Mouse (Mus musculus): ENCODE data around the gene Spesp1.

The Spesp1 gene

GRCm38 (mm10) chr9:62246380-62246942, 35.5 kb downstream of the Spesp1 start:
- DNase-seq (ENCODE audit: extremely low read depth, low read depth), result no peak

GRCm38 (mm10) chr9:62245612-62246379, 36.2 kb downstream of the Spesp1 start:
- peak; percentile 31 for DNase-seq (ENCODE audit: extremely low read depth, low read depth)

- no peak for DNase-seq (ENCODE audit: extremely low read depth, low read depth)
Measured at GRCm38 (mm10) chr9:62244612-62245010, 37.4 kb downstream of the Spesp1 start.

GRCm38 (mm10) chr9:62243991-62244611, 37.9 kb downstream of the Spesp1 start:
- DNase-seq (ENCODE audit: extremely low read depth, low read depth), result peak; percentile 51

- DNase-seq (ENCODE audit: extremely low read depth, low read depth), result no peak
Measured at GRCm38 (mm10) chr9:62240036-62240435, 42.0 kb downstream of the Spesp1 start.

- DNase-seq (ENCODE audit: extremely low read depth, low read depth), result no peak
Measured at GRCm38 (mm10) chr9:62237381-62237980, 44.5 kb downstream of the Spesp1 start.

GRCm38 (mm10) chr9:62235501-62235900, 46.5 kb downstream of the Spesp1 start:
- no peak for DNase-seq (ENCODE audit: extremely low read depth, low read depth)

- DNase-seq (ENCODE audit: extremely low read depth, low read depth), result no peak
Measured at GRCm38 (mm10) chr9:62232649-62233048, 49.4 kb downstream of the Spesp1 start.

- DNase-seq (ENCODE audit: extremely low read depth, low read depth), result peak; percentile 41
Measured at GRCm38 (mm10) chr9:62231046-62231445, 51.0 kb downstream of the Spesp1 start.

- DNase-seq (ENCODE audit: extremely low read depth, low read depth), result no peak
Measured at GRCm38 (mm10) chr9:62229985-62230384, 52.0 kb downstream of the Spesp1 start.

GRCm38 (mm10) chr9:62222481-62222880, 59.5 kb downstream of the Spesp1 start:
- DNase-seq (ENCODE audit: extremely low read depth, low read depth), result no peak

GRCm38 (mm10) chr9:62222029-62222428, 60.0 kb downstream of the Spesp1 start:
- DNase-seq (ENCODE audit: extremely low read depth, low read depth), result no peak
